Mouse (Mus musculus) CH12.LX (cell line): ENCODE results near the gene Abhd14b. TPM values are rescaled to one million over a fixed set of nuclear protein-coding genes. Genes with fewer than 3 reads are reported as not detected.

Experiments used
- DNase-seq: peaks from one replicate; pipeline ENCODE4 v3.0.0-alpha.2; 2013; ENCODE audit errors: extremely low read depth
- H3K27ac ChIP-seq: 2 replicates; pipeline ENCODE4 v1.5.1; 2012; ENCODE audit warnings: low read depth, mild to moderate bottlenecking, control low read depth, moderate library complexity; ENCODE audit not compliant: insufficient read depth
- H3K27me3 ChIP-seq: replicated peaks from 2 replicates; pipeline ENCODE3; 2012; ENCODE audit warnings: inconsistent platforms
- H3K36me3 ChIP-seq, 2 experiments: replicated peaks in 1 of 2; 2 replicates each; pipeline versions ENCODE3 to v1.6.1; 2012; ENCODE audit warnings: inconsistent platforms in 1 of 2, low read length in 1 of 2, mild to moderate bottlenecking in 1 of 2, mixed read lengths in 1 of 2, moderate library complexity in 1 of 2; ENCODE audit not compliant: control insufficient read depth in 1 of 2, insufficient read depth in 1 of 2
- H3K4me1 ChIP-seq, 2 experiments: 2 replicates each; pipeline ENCODE4 v1.6.1; 2012; ENCODE audit warnings: inconsistent platforms in 1 of 2, moderate library complexity in 1 of 2; ENCODE audit not compliant: insufficient read depth in 2 of 2, control insufficient read depth in 1 of 2
- H3K4me2 ChIP-seq: 2 replicates; pipeline ENCODE4 v1.6.1; 2012; ENCODE audit warnings: low read depth, mild to moderate bottlenecking, control low read depth; ENCODE audit not compliant: poor library complexity, insufficient read depth, severe bottlenecking
- H3K4me3 ChIP-seq, 3 experiments: fragments of 150-350 bp in 1 of 3; sonication (generic) in 1 of 3; replicated peaks in 1 of 3; 2 replicates each; pipeline versions ENCODE3 to v1.5.1; 2011 to 2012; ENCODE audit warnings: low read depth in 2 of 3, low read length in 2 of 3, mild to moderate bottlenecking in 2 of 3, moderate library complexity in 2 of 3, control low read depth in 1 of 3, improper control_type of control experiment in 1 of 3, inconsistent platforms in 1 of 3, mixed read lengths in 1 of 3; ENCODE audit not compliant: poor library complexity in 1 of 3
- H3K79me2 ChIP-seq: replicated peaks from 2 replicates; pipeline ENCODE4 v1.6.1; 2012; ENCODE audit warnings: mild to moderate bottlenecking, moderate library complexity; ENCODE audit not compliant: control insufficient read depth, poor library complexity, insufficient read depth, severe bottlenecking; ENCODE audit errors: extremely low read depth
- H3K9ac ChIP-seq: 2 replicates; pipeline ENCODE4 v1.6.1; 2012; ENCODE audit warnings: low read depth, mild to moderate bottlenecking, control low read depth, moderate library complexity; ENCODE audit not compliant: insufficient read depth
- H3K9me3 ChIP-seq: replicated peaks from 2 replicates; pipeline ENCODE3; 2012; ENCODE audit warnings: low read length, inconsistent platforms, mixed read lengths
- BHLHE40 ChIP-seq: IDR thresholded peaks from 2 replicates; pipeline ENCODE4 v1.6.1; 2011; ENCODE audit warnings: mild to moderate bottlenecking, low read depth, low read length, improper control_type of control experiment
- CHD2 ChIP-seq: IDR thresholded peaks from 2 replicates; pipeline ENCODE4 v1.6.1; 2011; ENCODE audit warnings: low read length, improper control_type of control experiment
- CTCF ChIP-seq, 2 experiments: IDR thresholded peaks in 1 of 2; conservative IDR thresholded peaks in 1 of 2; 2 replicates each; pipeline ENCODE4 v1.5.1; 2011 to 2012; ENCODE audit warnings: low read depth in 2 of 2, low read length in 2 of 2, improper control_type of control experiment in 1 of 2, inconsistent platforms in 1 of 2, mild to moderate bottlenecking in 1 of 2, moderate library complexity in 1 of 2
- ELF1 ChIP-seq: IDR thresholded peaks from 2 replicates; pipeline ENCODE4 v1.6.1; 2014; ENCODE audit warnings: low read depth, mild to moderate bottlenecking, inconsistent platforms, low read length, improper control_type of control experiment
- ETS1 ChIP-seq: conservative IDR thresholded peaks from 2 replicates; pipeline ENCODE4 v1.6.1; 2012; ENCODE audit warnings: low read depth, mild to moderate bottlenecking, inconsistent platforms, low read length, improper control_type of control experiment, moderate library complexity
- GABPA ChIP-seq: IDR thresholded peaks from 2 replicates; pipeline ENCODE4 v1.6.1; 2012; ENCODE audit warnings: low read depth, low read length, improper control_type of control experiment, inconsistent platforms; ENCODE audit not compliant: insufficient replicate concordance
- IRF4 ChIP-seq: IDR thresholded peaks from 2 replicates; pipeline ENCODE4 v1.6.1; 2014; ENCODE audit warnings: low read depth, mild to moderate bottlenecking, inconsistent platforms, low read length, improper control_type of control experiment
- JUN ChIP-seq: IDR thresholded peaks from 2 replicates; pipeline ENCODE4 v1.6.1; 2011; ENCODE audit warnings: low read depth, mild to moderate bottlenecking, low read length, improper control_type of control experiment, moderate library complexity; ENCODE audit not compliant: insufficient read depth
- KAT2A ChIP-seq: IDR thresholded peaks from 2 replicates; pipeline ENCODE4 v1.6.1; 2012; ENCODE audit warnings: low read length, improper control_type of control experiment, inconsistent platforms; ENCODE audit not compliant: insufficient replicate concordance
- MAX ChIP-seq: IDR thresholded peaks from 2 replicates; pipeline ENCODE4 v1.6.1; 2011; ENCODE audit warnings: low read length, improper control_type of control experiment
- MEF2A ChIP-seq: IDR thresholded peaks from 2 replicates; pipeline ENCODE4 v1.6.1; 2014; ENCODE audit warnings: low read depth, mild to moderate bottlenecking, inconsistent platforms, low read length, improper control_type of control experiment, borderline replicate concordance
- MXI1 ChIP-seq: IDR thresholded peaks from 2 replicates; pipeline ENCODE4 v1.6.1; 2011; ENCODE audit warnings: mild to moderate bottlenecking, low read depth, low read length, improper control_type of control experiment
- NELFE ChIP-seq: IDR thresholded peaks from 2 replicates; pipeline ENCODE4 v1.6.1; 2011; ENCODE audit warnings: low read depth, low read length, improper control_type of control experiment
- NRF1 ChIP-seq: IDR thresholded peaks from 2 replicates; pipeline ENCODE4 v1.6.1; 2014; ENCODE audit warnings: low read depth, mild to moderate bottlenecking, inconsistent platforms, low read length, improper control_type of control experiment, moderate library complexity
- PAX5 ChIP-seq: IDR thresholded peaks from 2 replicates; pipeline ENCODE4 v1.6.1; 2012; ENCODE audit warnings: low read length, inconsistent platforms, mixed read lengths
- POLR2A ChIP-seq: IDR thresholded peaks from 2 replicates; pipeline ENCODE4 v1.6.1; 2011; ENCODE audit warnings: low read depth, mild to moderate bottlenecking, improper control_type of control experiment, low read length
- POLR2AphosphoS2 ChIP-seq: IDR thresholded peaks from 2 replicates; pipeline ENCODE4 v1.6.1; 2011; ENCODE audit warnings: low read depth, low read length, improper control_type of control experiment
- RCOR1 ChIP-seq: conservative IDR thresholded peaks from 2 replicates; pipeline ENCODE4 v1.6.1; 2012; ENCODE audit warnings: low read depth, mild to moderate bottlenecking, inconsistent platforms, low read length, improper control_type of control experiment
- SIN3A ChIP-seq: IDR thresholded peaks from 2 replicates; pipeline ENCODE4 v1.6.1; 2012; ENCODE audit warnings: low read length, improper control_type of control experiment, inconsistent platforms
- TCF12 ChIP-seq: IDR thresholded peaks from 2 replicates; pipeline ENCODE4 v1.6.1; 2014; ENCODE audit warnings: low read depth, mild to moderate bottlenecking, inconsistent platforms, low read length, improper control_type of control experiment
- UBTF ChIP-seq: IDR thresholded peaks from 2 replicates; pipeline ENCODE4 v1.6.1; 2012; ENCODE audit warnings: low read depth, mild to moderate bottlenecking, inconsistent platforms, low read length, improper control_type of control experiment, moderate library complexity
- USF1 ChIP-seq: IDR thresholded peaks from 2 replicates; pipeline ENCODE4 v1.6.1; 2014; ENCODE audit warnings: low read depth, mild to moderate bottlenecking, inconsistent platforms, low read length, improper control_type of control experiment
- ZC3H11A ChIP-seq: IDR thresholded peaks from 2 replicates; pipeline ENCODE4 v1.6.1; 2012; ENCODE audit warnings: low read depth, mild to moderate bottlenecking, inconsistent platforms, low read length, improper control_type of control experiment
- ZKSCAN1 ChIP-seq: IDR thresholded peaks from 2 replicates; pipeline ENCODE4 v1.6.1; 2012; ENCODE audit warnings: low read depth, inconsistent platforms, low read length, improper control_type of control experiment, borderline replicate concordance
- ZNF384 ChIP-seq: IDR thresholded peaks from 2 replicates; pipeline ENCODE4 v1.6.1; 2012; ENCODE audit warnings: low read depth, low read length, improper control_type of control experiment, inconsistent platforms
- dilution Hi-C: fragments of 300-500 bp; cut with MboI; formaldehyde crosslinking; loops from 2 replicates; pipeline ENCODE4 v1.14.3; 2020; ENCODE audit warnings: low sequenced_read_pairs; ENCODE audit not compliant: extremely low pct_unique_long_range_greater_than_20kb, extremely low pct_ligation_motif_present
- in situ Hi-C: fragments of 300-500 bp; cut with MboI; formaldehyde crosslinking; loops from 3 replicates; pipeline ENCODE4 v1.14.3; 2019; ENCODE audit warnings: low sequenced_read_pairs, low pct_ligation_motif_present, low pct_unique_long_range_greater_than_20kb, mixed read lengths
- polyA plus RNA-seq: library from polyadenylated mRNA; unstranded; fragments of >175 nt; gene quantifications from 2 replicates; pipeline ENCODE4 v1.2.1, GENCODE M21; 2012; ENCODE audit warnings: low read depth; ENCODE audit not compliant: insufficient read length
- total RNA-seq, 2 experiments: library from RNA; depleted of rRNA; stranded (reverse); fragments of 300-350 nt in 1 of 2; fragments of >200 nt in 1 of 2; gene quantifications; 2 replicates each; pipeline ENCODE4 v1.2.3; 2012 to 2014

Gene Abhd14b
- total and polyA plus RNA-seq, 3 experiments: 2.9 to 5.4 (median 5.3) TPM

- Histone ChIP-seq H3K9ac (no peak overlapping the region), H3K4me2 (no peak overlapping the region), H3K9me3 (peaks cover 2% of the 10 kb centered on the region), H3K79me2 (no peaks in the 10 kb centered on the region), H3K4me1 (peaks cover 32 to 48% of the 10 kb centered on the region in 2 experiments), H3K4me3 (no peak overlapping the region), H3K36me3 (no peaks in the 10 kb centered on the region), H3K27ac (no peak overlapping the region), H3K27me3 (no peaks in the 10 kb centered on the region)
- in situ Hi-C loops: loop anchor here (5.0 kb wide), 2 partner anchors 44 to 104 kb away; partner anchors contain the start of gene Dusp7
- no peak for TF ChIP-seq NELFE
- TF ChIP-seq POLR2A: no peak
- no peak for TF ChIP-seq CHD2
- no peak for TF ChIP-seq ELF1
- no peak for TF ChIP-seq IRF4
- TF ChIP-seq MEF2A: no peak
- TF ChIP-seq NRF1: no peak
- TF ChIP-seq BHLHE40: no peak
- no peak for TF ChIP-seq MAX
- TF ChIP-seq ZC3H11A: no peak
- no peak for TF ChIP-seq ZKSCAN1
- TF ChIP-seq USF1: no peak
- TF ChIP-seq TCF12: no peak
- TF ChIP-seq SIN3A: no peak
- DNase-seq: no peak
- dilution Hi-C loops: no loop called here
Measured at GRCm38 (mm10) chr9:106411729-106412128, 35.5 kb upstream of the Abhd14b start.

GRCm38 (mm10) chr9:106412210-106412609, 35.0 kb upstream of the Abhd14b start:
- Histone ChIP-seq H3K4me2 (no peak overlapping the region), H3K9me3 (peaks cover 2% of the 10 kb centered on the region), H3K36me3 (no peaks in the 10 kb centered on the region), H3K9ac (no peak overlapping the region), H3K79me2 (no peaks in the 10 kb centered on the region), H3K4me3 (no peak overlapping the region), H3K27ac (no peak overlapping the region), H3K27me3 (no peaks in the 10 kb centered on the region), H3K4me1 (peaks cover 27 to 43% of the 10 kb centered on the region in 2 experiments)
- DNase-seq: no peak
- TF ChIP-seq ZNF384 (no peak), NRF1 (no peak), SIN3A (no peak), UBTF (no peak), RCOR1 (no peak), MXI1 (no peak), MAX (no peak), CTCF (conservative IDR thresholded peaks at IDR 0.05 in 1 of 2, IDR thresholded peaks at IDR 0.05 in 1 of 2; ENCODE audit: low read depth in 2 of 2, low read length in 2 of 2) (no peak), PAX5 (no peak), NELFE (no peak), ETS1 (no peak), POLR2AphosphoS2 (no peak), JUN (no peak), ELF1 (no peak), GABPA (no peak), KAT2A (no peak), ZKSCAN1 (no peak), CHD2 (no peak)
- in situ Hi-C loops (loop anchor here (5.0 kb wide), 2 partner anchors 45 to 105 kb away; partner anchors contain the start of gene Dusp7), dilution Hi-C loops (no loop called here)
